Mouse (Mus musculus) liver, postnatal 0 days (tissue): Measurements from ENCODE around the gene Srarp. TPM values are rescaled to one million over a fixed set of nuclear protein-coding genes. Genes with fewer than 3 reads are reported as not detected.

Experiments
- ATAC-seq: fragments of 200-750 bp; cut with Nextera tagmentation; 2 replicates; pipeline ENCODE4 v1.8.0; 2017; ENCODE audit warnings: mild to moderate bottlenecking, moderate library complexity
- DNase-seq: peaks from one replicate; pipeline ENCODE4 v3.0.0-alpha.2; 2016
- H3K27ac ChIP-seq: fragments of 300-500 bp; sonication (generic); 2 replicates; pipeline ENCODE4 v1.5.1; 2014; ENCODE audit warnings: antibody characterized with exemption, moderate library complexity, mild to moderate bottlenecking, low read depth
- H3K27me3 ChIP-seq: fragments of 300-500 bp; sonication (generic); 2 replicates; pipeline ENCODE4 v1.6.1; 2014; ENCODE audit warnings: low read length, control low read depth, mixed read lengths; ENCODE audit not compliant: insufficient read depth
- H3K36me3 ChIP-seq: fragments of 300-500 bp; sonication (generic); replicated peaks from 2 replicates; pipeline ENCODE4 v1.6.1; 2014; ENCODE audit warnings: mild to moderate bottlenecking, control low read depth, low read length, moderate library complexity, mixed read lengths; ENCODE audit not compliant: insufficient read depth
- H3K4me1 ChIP-seq: fragments of 300-500 bp; sonication (generic); 2 replicates; pipeline ENCODE4 v1.6.1; 2014; ENCODE audit warnings: antibody characterized with exemption, mild to moderate bottlenecking, control low read depth; ENCODE audit not compliant: insufficient read depth
- H3K4me2 ChIP-seq: fragments of 300-500 bp; sonication (generic); 2 replicates; pipeline ENCODE4 v1.6.1; 2014; ENCODE audit warnings: low read depth, mild to moderate bottlenecking, low read length, moderate library complexity, mixed read lengths
- H3K4me3 ChIP-seq: fragments of 300-500 bp; sonication (generic); 2 replicates; pipeline ENCODE4 v1.5.1; 2014; ENCODE audit warnings: low read depth, low read length
- H3K9ac ChIP-seq: fragments of 300-500 bp; sonication (generic); replicated peaks from 2 replicates; pipeline ENCODE4 v1.6.1; 2014; ENCODE audit warnings: mild to moderate bottlenecking, moderate library complexity
- H3K9me3 ChIP-seq: fragments of 300-500 bp; sonication (generic); 2 replicates; pipeline ENCODE4 v1.6.1; 2016; ENCODE audit warnings: mild to moderate bottlenecking, control low read depth, low read length, mixed read lengths
- CTCF ChIP-seq: sonication (generic); IDR thresholded peaks from 2 replicates; pipeline ENCODE4 v1.5.1; 2016; ENCODE audit warnings: antibody characterized with exemption, low read depth
- EP300 ChIP-seq: IDR thresholded peaks from 2 replicates; pipeline ENCODE4 v1.6.1; 2016; ENCODE audit warnings: antibody characterized with exemption, low read depth, mild to moderate bottlenecking
- whole genome bisulfite sequencing: fragments of 180-500 bp; shearing (Covaris S2); extraction: QIAGEN DNeasy Blood & Tissue Kit; methylation state at CpG from one replicate; pipeline ENCODE4 v1.1.7; 2014; ENCODE audit not compliant: insufficient replicate concordance; 5-methylcytosine and 5-hydroxymethylcytosine counted together
- polyA plus RNA-seq: library from polyadenylated mRNA; unstranded; fragments of >200 nt; fragmentation: Nextera tagmentation; extraction: Ambion mirVana; gene quantifications from 2 replicates; pipeline ENCODE4 v1.2.1, GENCODE M21; 2015

Srarp gene
- polyA plus RNA-seq, 1 experiment from 2014 or later = not detected

- no peak for DNase-seq
- H3K4me2 ChIP-seq = no peak overlapping the region
- ATAC-seq = no peak
- TF ChIP-seq CTCF (no peak), EP300 (no peak)
- no peaks in the 10 kb centered on the region for H3K4me1 ChIP-seq
- H3K36me3 ChIP-seq = no peaks in the 10 kb centered on the region
- H3K9me3 ChIP-seq = no peaks in the 10 kb centered on the region
- no peak overlapping the region for H3K4me3 ChIP-seq
- H3K27ac ChIP-seq = no peak overlapping the region
- H3K27me3 ChIP-seq = no peaks in the 10 kb centered on the region
- WGBS = 61% methylated on average over 11 of the region's 14 CpGs
- no peak overlapping the region for H3K9ac ChIP-seq
These were observed 3.2 kb downstream of the Srarp start for GRCm38 (mm10) chr4:141432666-141433065.

- no peak overlapping the region for H3K9ac ChIP-seq
- no peaks in the 10 kb centered on the region for H3K9me3 ChIP-seq
- ATAC-seq (peak; percentile 45; the same call in 1 of the 2 replicates), DNase-seq (peak; percentile 82)
- no peak for TF ChIP-seq EP300
- TF ChIP-seq CTCF = peak; percentile 94
- no peak overlapping the region for H3K4me2 ChIP-seq
- no peaks in the 10 kb centered on the region for H3K36me3 ChIP-seq
- H3K4me1 ChIP-seq = no peaks in the 10 kb centered on the region; the same call in 1 of the 2 replicates
- H3K27ac ChIP-seq = no peak overlapping the region
- no peak overlapping the region for H3K4me3 ChIP-seq
- WGBS = 28% methylated on average over 9 of the region's 9 CpGs
- 0 out of 2 replicates have a peak, but pooled peaks cover under 1% of the 10 kb centered on the region for H3K27me3 ChIP-seq
These were observed 4.9 kb downstream of the Srarp start for GRCm38 (mm10) chr4:141430997-141431396.

- ATAC-seq = no peak
- Histone ChIP-seq H3K9ac (no peak overlapping the region), H3K4me1 (peaks cover 5% of the 10 kb centered on the region; the same call in 1 of the 2 replicates), H3K36me3 (no peaks in the 10 kb centered on the region), H3K27me3 (peaks cover 11% of the 10 kb centered on the region; the same call in 1 of the 2 replicates), H3K27ac (no peak overlapping the region), H3K9me3 (no peaks in the 10 kb centered on the region), H3K4me2 (no peak overlapping the region), H3K4me3 (no peak overlapping the region)
- peak; percentile 68 for TF ChIP-seq CTCF
- TF ChIP-seq EP300 = no peak
- WGBS = 55% methylated on average over 9 of the region's 9 CpGs
- no peak for DNase-seq
These were observed 6.1 kb downstream of the Srarp start for GRCm38 (mm10) chr4:141429847-141430246.

GRCm38 (mm10) chr4:141429381-141429780, 6.5 kb downstream of the Srarp start:
- Histone ChIP-seq H3K27ac (no peak overlapping the region), H3K36me3 (no peaks in the 10 kb centered on the region), H3K4me1 (peaks cover 5% of the 10 kb centered on the region; the same call in 1 of the 2 replicates), H3K4me3 (no peak overlapping the region), H3K9me3 (no peaks in the 10 kb centered on the region), H3K9ac (no peak overlapping the region), H3K4me2 (no peak overlapping the region), H3K27me3 (peaks cover 12% of the 10 kb centered on the region; the same call in 1 of the 2 replicates)
- no peak for ATAC-seq
- 67% methylated on average over 6 of the region's 6 CpGs for WGBS
- no peak for DNase-seq
- TF ChIP-seq EP300 = no peak
- TF ChIP-seq CTCF = no peak

- H3K9me3 ChIP-seq = no peaks in the 10 kb centered on the region
- peaks cover 5% of the 10 kb centered on the region; the same call in 1 of the 2 replicates for H3K4me1 ChIP-seq
- TF ChIP-seq CTCF = no peak
- TF ChIP-seq EP300 = no peak
- H3K9ac ChIP-seq = no peak overlapping the region
- ATAC-seq (no peak), DNase-seq (no peak)
- no peak overlapping the region for H3K4me2 ChIP-seq
- H3K27me3 ChIP-seq = peaks cover 19% of the 10 kb centered on the region; the same call in 1 of the 2 replicates
- no peak overlapping the region for H3K4me3 ChIP-seq
- no peaks in the 10 kb centered on the region for H3K36me3 ChIP-seq
- no peak overlapping the region for H3K27ac ChIP-seq
- 82% methylated on average over 13 of the region's 13 CpGs for WGBS
These were observed 8.0 kb downstream of the Srarp start for GRCm38 (mm10) chr4:141427921-141428320.

- TF ChIP-seq EP300 (no peak), CTCF (no peak)
- ATAC-seq = no peak
- peaks cover 19% of the 10 kb centered on the region; the same call in 1 of the 2 replicates for H3K27me3 ChIP-seq
- peaks cover 5% of the 10 kb centered on the region; the same call in 1 of the 2 replicates for H3K4me1 ChIP-seq
- no peak overlapping the region for H3K9ac ChIP-seq
- WGBS = 73% methylated on average over 10 of the region's 10 CpGs
- no peaks in the 10 kb centered on the region for H3K9me3 ChIP-seq
- DNase-seq = no peak
- no peak overlapping the region for H3K4me2 ChIP-seq
- no peak overlapping the region for H3K4me3 ChIP-seq
- no peaks in the 10 kb centered on the region for H3K36me3 ChIP-seq
- no peak overlapping the region for H3K27ac ChIP-seq
These were observed 8.8 kb downstream of the Srarp start for GRCm38 (mm10) chr4:141426796-141427745.
